Mouse (Mus musculus) embryonic facial prominence, embryonic 14.5 days (tissue): ENCODE data around the gene Ndufs3. TPM values are rescaled to one million over a fixed set of nuclear protein-coding genes. Genes with fewer than 3 reads are reported as not detected.

Experiments
- ATAC-seq: fragments of 200-750 bp; cut with Nextera tagmentation; 2 replicates; pipeline ENCODE4 v1.8.0; 2017; ENCODE audit warnings: low read depth, moderate number of reproducible peaks, moderate TSS enrichment
- DNase-seq: peaks from one replicate; pipeline ENCODE4 v3.0.0-alpha.2; 2015; ENCODE audit warnings: low spot score
- H3K27ac ChIP-seq: fragments of 300-500 bp; sonication (generic); replicated peaks from 2 replicates; pipeline ENCODE4 v1.5.1; 2014; ENCODE audit warnings: low read depth, mild to moderate bottlenecking, low read length, moderate library complexity
- H3K27me3 ChIP-seq: fragments of 300-500 bp; sonication (generic); replicated peaks from 2 replicates; pipeline ENCODE4 v1.6.1; 2014; ENCODE audit warnings: low read length; ENCODE audit not compliant: control insufficient read depth, insufficient read depth
- H3K36me3 ChIP-seq: fragments of 300-500 bp; sonication (generic); 2 replicates; pipeline ENCODE4 v1.6.1; 2014; ENCODE audit warnings: low read length, mixed read lengths; ENCODE audit not compliant: control insufficient read depth, insufficient read depth
- H3K4me1 ChIP-seq: fragments of 300-500 bp; sonication (generic); 2 replicates; pipeline ENCODE4 v1.6.1; 2014; ENCODE audit warnings: antibody characterized with exemption, low read length; ENCODE audit not compliant: control insufficient read depth, insufficient read depth
- H3K4me2 ChIP-seq: fragments of 300-500 bp; sonication (generic); 2 replicates; pipeline ENCODE4 v1.6.1; 2014; ENCODE audit warnings: low read depth, mild to moderate bottlenecking, low read length, moderate library complexity, mixed read lengths
- H3K4me3 ChIP-seq: fragments of 300-500 bp; sonication (generic); 2 replicates; pipeline ENCODE4 v1.5.1; 2014; ENCODE audit warnings: low read depth, mild to moderate bottlenecking, low read length
- H3K9ac ChIP-seq: fragments of 300-500 bp; sonication (generic); 2 replicates; pipeline ENCODE4 v1.6.1; 2014; ENCODE audit warnings: low read depth, mild to moderate bottlenecking, low read length, moderate library complexity, mixed read lengths
- H3K9me3 ChIP-seq: fragments of 300-500 bp; sonication (generic); 2 replicates; pipeline ENCODE4 v1.6.1; 2016; ENCODE audit warnings: low read length; ENCODE audit not compliant: control insufficient read depth
- WGBS: fragments of 180-500 bp; shearing (Covaris S2); extraction: QIAGEN DNeasy Blood & Tissue Kit; methylation state at CpG from one replicate; pipeline ENCODE4 v1.1.7; 2014; 5-methylcytosine and 5-hydroxymethylcytosine counted together
- polyA plus RNA-seq: library from polyadenylated mRNA; unstranded; fragments of >200 nt; fragmentation: Nextera tagmentation; extraction: Ambion mirVana; gene quantifications from 2 replicates; pipeline ENCODE4 v1.2.1, GENCODE M21; 2014

Gene Ndufs3
- polyA plus RNA-seq, 1 experiment from 2014 or later = 203 TPM

- H3K27me3 ChIP-seq = no peaks in the 10 kb centered on the region
- WGBS = 62% methylated on average over 5 of the region's 5 CpGs
- no peaks in the 10 kb centered on the region for H3K36me3 ChIP-seq
- H3K27ac ChIP-seq = no peak overlapping the region
- no peak overlapping the region for H3K4me3 ChIP-seq
- no peak overlapping the region for H3K4me2 ChIP-seq
- ATAC-seq (no peak), DNase-seq (no peak)
- no peaks in the 10 kb centered on the region for H3K4me1 ChIP-seq
- H3K9me3 ChIP-seq = no peaks in the 10 kb centered on the region
- H3K9ac ChIP-seq = no peak overlapping the region
Observed at GRCm38 (mm10) chr2:90877584-90878259, 26.9 kb downstream of the Ndufs3 start.

- ATAC-seq = no peak
- no peaks in the 10 kb centered on the region for H3K4me1 ChIP-seq
- no peak overlapping the region for H3K9ac ChIP-seq
- H3K9me3 ChIP-seq = no peaks in the 10 kb centered on the region
- no peaks in the 10 kb centered on the region for H3K36me3 ChIP-seq
- no peaks in the 10 kb centered on the region for H3K27me3 ChIP-seq
- no peak overlapping the region for H3K4me2 ChIP-seq
- no peak for DNase-seq
- no peak overlapping the region for H3K27ac ChIP-seq
- WGBS = 63% methylated on average over 2 of the region's 2 CpGs
- H3K4me3 ChIP-seq = no peak overlapping the region
Observed at GRCm38 (mm10) chr2:90875239-90875638, 29.4 kb downstream of the Ndufs3 start.

GRCm38 (mm10) chr2:90874025-90874424, 30.6 kb downstream of the Ndufs3 start:
- Histone ChIP-seq H3K9me3 (no peaks in the 10 kb centered on the region), H3K4me2 (no peak overlapping the region), H3K36me3 (no peaks in the 10 kb centered on the region), H3K27me3 (no peaks in the 10 kb centered on the region), H3K4me1 (no peaks in the 10 kb centered on the region), H3K9ac (no peak overlapping the region), H3K27ac (no peak overlapping the region), H3K4me3 (no peak overlapping the region)
- 83% methylated on average over 1 of the region's 1 CpGs for WGBS
- DNase-seq (no peak), ATAC-seq (no peak)

GRCm38 (mm10) chr2:90871180-90871961, 33.3 kb downstream of the Ndufs3 start:
- Histone ChIP-seq H3K27me3 (no peaks in the 10 kb centered on the region), H3K9ac (no peak overlapping the region), H3K36me3 (peaks cover 18% of the 10 kb centered on the region; the same call in 1 of the 2 replicates), H3K4me1 (no peaks in the 10 kb centered on the region), H3K4me3 (no peak overlapping the region), H3K4me2 (no peak overlapping the region), H3K27ac (no peak overlapping the region), H3K9me3 (no peaks in the 10 kb centered on the region)
- ATAC-seq (no peak), DNase-seq (peak; percentile 44)
- WGBS = 59% methylated on average over 8 of the region's 8 CpGs

- ATAC-seq = 0 out of 2 replicates have a peak, but pooled peaks have one; percentile 44
- H3K9ac ChIP-seq = 0 out of 2 replicates have a peak overlapping the region, but pooled peaks have one; percentile 19
- no peak overlapping the region for H3K4me3 ChIP-seq
- no peak overlapping the region for H3K4me2 ChIP-seq
- 27% methylated on average over 4 of the region's 4 CpGs for WGBS
- H3K9me3 ChIP-seq = no peaks in the 10 kb centered on the region
- peak; percentile 56 for DNase-seq
- peaks cover 29% of the 10 kb centered on the region for H3K36me3 ChIP-seq
- H3K27me3 ChIP-seq = no peaks in the 10 kb centered on the region
- H3K4me1 ChIP-seq = no peaks in the 10 kb centered on the region
- H3K27ac ChIP-seq = peak overlapping the region; percentile 67
Observed at GRCm38 (mm10) chr2:90870136-90870601, 34.5 kb downstream of the Ndufs3 start.

- Histone ChIP-seq H3K4me2 (no peak overlapping the region), H3K9me3 (no peaks in the 10 kb centered on the region), H3K9ac (no peak overlapping the region), H3K27ac (no peak overlapping the region), H3K4me1 (no peaks in the 10 kb centered on the region), H3K4me3 (no peak overlapping the region), H3K27me3 (no peaks in the 10 kb centered on the region), H3K36me3 (peaks cover 65% of the 10 kb centered on the region)
- WGBS = 20% methylated on average over 3 of the region's 3 CpGs
- DNase-seq = peak; percentile 88
- ATAC-seq = peak; percentile 95
Observed at GRCm38 (mm10) chr2:90866524-90866923, 38.1 kb downstream of the Ndufs3 start.

GRCm38 (mm10) chr2:90864184-90864583, 40.4 kb downstream of the Ndufs3 start:
- H3K27ac ChIP-seq = no peak overlapping the region
- H3K4me1 ChIP-seq = no peaks in the 10 kb centered on the region
- H3K4me2 ChIP-seq = no peak overlapping the region
- DNase-seq = no peak
- no peak for ATAC-seq
- H3K36me3 ChIP-seq = peaks cover 88% of the 10 kb centered on the region
- H3K4me3 ChIP-seq = no peak overlapping the region
- no peaks in the 10 kb centered on the region for H3K9me3 ChIP-seq
- no peaks in the 10 kb centered on the region for H3K27me3 ChIP-seq
- no peak overlapping the region for H3K9ac ChIP-seq

GRCm38 (mm10) chr2:90861486-90861885, 43.1 kb downstream of the Ndufs3 start:
- WGBS = 88% methylated on average over 2 of the region's 2 CpGs

More at GRCm38 (mm10) chr2:90861486-90861885, 43.1 kb downstream of the Ndufs3 start:
- Histone ChIP-seq H3K27me3 (no peaks in the 10 kb centered on the region), H3K4me3 (no peak overlapping the region), H3K4me1 (no peaks in the 10 kb centered on the region), H3K36me3 (peaks cover 94% of the 10 kb centered on the region), H3K9ac (no peak overlapping the region), H3K4me2 (no peak overlapping the region), H3K27ac (no peak overlapping the region), H3K9me3 (no peaks in the 10 kb centered on the region)
- no peak for DNase-seq
- ATAC-seq = no peak
